Mouse (Mus musculus) NIH3T3 (cell line): ENCODE measurements around the gene Coasy.

Experiments used
- DNase-seq: peaks from one replicate; pipeline ENCODE4 v3.0.0-alpha.2; 2012; ENCODE audit warnings: low read depth

Coasy gene

DNA sequence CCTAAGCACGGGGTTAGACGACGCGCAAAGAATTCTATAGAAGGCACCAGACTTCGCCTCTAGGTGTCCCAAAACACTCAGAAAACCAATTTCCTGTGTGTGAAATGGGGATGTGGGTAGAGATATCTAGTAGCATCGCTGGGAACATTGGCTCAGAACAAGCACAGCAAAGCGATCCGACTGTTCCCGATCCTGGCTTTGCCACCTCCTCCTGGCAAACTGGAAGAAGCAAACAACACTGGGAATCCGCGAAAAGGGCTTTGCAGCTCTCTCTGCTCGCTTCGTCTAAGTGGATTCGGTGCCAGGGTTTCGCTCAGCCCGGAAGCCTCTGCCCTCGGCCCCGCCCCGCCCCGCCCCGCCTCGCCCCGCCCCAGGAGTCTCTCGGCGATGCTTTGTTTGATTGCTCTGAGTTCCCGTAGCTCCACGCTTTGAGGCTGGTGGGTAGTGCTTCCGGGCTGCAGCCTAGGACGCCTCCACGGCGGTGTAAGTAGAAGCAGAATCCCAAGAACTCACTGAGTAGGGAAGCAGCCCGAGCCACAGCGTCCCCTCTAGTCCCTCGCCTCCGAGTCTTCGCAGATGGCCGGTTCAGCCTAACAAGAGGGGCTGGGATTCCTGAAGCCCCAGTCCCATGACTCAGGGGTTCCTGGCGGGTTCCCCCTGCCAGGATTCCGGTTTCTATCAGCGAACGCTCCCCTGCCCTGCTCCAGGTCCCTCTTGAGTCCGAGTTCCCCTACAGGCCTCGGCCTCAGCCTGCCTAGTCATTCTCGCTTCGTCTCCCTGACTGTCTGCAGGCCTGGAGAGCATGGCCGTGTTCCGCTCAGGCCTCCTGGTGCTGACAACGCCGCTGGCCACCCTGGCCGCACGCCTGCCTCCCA, at the start of gene Coasy:
TSS of gene Coasy (plus strand) at position 358 of the 875 bp plus-strand sequence.
- DNase-seq: peak; percentile 93

DNA sequence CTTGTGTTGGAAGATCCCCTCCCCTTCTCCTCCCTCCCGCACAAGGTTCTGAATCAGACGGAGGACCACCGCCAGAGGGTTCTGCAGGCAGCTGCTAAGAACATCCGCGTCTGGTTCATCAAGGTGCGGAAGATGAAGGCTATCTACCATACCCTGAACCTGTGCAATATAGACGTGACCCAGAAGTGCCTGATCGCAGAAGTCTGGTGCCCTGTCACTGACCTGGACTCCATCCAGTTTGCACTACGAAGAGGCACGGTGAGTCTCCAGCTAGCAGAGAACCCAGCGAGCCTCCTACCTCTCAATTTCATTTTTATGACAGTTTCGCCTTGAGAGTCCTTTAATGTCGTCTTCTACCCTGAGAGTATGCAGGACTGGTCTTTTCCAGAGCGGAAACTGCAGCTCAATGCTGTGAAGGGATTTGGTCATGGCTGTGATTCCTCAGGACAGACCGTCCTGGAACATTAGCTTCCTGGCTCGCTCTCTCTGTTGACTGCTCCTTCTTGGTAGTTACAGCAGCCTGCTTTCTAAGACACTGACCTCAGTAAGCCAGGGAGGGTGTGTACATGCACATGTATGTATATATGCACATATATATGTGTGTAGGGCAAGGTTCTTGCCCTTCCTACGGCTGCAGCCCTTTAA, 48.4 kb upstream of the Coasy start:
- DNase-seq: no peak

DNA sequence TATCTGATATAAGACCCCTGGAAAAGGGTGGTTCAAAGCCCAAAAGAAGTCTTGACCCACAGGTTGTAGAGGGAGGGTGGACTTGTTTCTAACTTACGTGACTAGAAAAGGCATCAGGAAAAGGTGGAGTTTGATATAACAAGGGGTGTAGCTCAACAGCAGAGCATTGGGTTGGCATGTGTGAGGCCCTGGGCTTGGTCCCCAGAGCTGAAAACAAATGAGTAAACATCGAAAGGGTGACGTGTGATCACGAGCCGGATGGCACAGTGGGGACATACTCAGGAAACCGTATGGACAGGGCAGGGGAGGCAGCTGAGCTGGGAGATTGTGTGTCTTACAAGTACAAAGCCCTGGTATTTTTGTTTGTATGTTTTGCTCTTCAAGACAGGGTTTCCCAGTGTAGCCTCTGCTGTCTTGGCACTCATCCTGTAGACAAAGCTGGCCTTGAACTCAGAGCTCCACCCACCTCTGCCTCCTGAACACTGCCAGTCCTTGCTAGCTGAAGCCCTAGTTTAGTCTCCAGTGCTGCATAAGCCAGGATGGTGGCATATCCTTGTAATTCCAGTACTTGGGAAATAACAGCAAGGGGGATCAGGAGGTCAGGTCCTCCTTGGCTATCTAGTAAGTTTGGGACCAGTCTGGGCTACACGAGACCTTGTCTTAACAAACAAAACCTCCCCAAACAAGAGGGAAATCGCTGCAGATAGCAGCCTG, 47.6 kb upstream of the Coasy start:
- DNase-seq: no peak

DNA sequence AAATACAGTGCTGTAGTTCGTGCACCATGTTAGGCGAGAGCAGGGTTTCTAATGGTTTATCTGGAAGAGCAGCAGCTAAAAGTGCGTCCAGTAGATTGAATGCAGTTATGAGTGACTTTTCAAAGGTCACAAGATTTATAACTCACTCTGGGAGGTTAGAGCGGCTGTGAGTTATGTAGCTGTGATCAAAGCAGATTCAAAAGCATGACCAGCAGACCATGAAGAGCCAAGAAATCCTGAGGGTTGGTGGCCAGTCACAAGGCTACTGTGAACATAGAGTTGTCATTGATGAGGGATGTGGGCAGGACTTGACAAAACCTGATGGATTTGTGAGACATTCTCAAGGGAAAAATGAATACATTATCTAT, 47.1 kb upstream of the Coasy start:
- no peak for DNase-seq

DNA sequence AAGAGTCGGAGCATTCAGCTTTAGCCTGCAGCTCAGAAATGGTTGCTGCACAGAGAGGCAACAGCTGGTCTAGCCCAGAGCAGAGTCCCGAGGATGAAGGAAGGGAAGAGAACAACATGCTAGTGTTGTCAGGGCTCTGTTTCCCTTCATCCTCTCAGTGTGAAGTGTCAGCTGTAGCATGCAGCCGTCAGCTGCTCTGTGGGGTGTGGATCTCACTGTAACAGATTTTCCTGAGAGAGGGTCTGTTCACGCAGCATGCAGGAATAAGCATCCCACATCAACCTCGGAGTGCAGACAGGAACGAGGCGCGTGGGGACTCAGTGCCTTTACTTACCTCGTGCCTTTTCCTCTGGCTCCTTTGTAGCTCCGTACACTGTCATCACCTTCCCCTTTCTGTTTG, 44.6 kb upstream of the Coasy start:
- DNase-seq: no peak

DNA sequence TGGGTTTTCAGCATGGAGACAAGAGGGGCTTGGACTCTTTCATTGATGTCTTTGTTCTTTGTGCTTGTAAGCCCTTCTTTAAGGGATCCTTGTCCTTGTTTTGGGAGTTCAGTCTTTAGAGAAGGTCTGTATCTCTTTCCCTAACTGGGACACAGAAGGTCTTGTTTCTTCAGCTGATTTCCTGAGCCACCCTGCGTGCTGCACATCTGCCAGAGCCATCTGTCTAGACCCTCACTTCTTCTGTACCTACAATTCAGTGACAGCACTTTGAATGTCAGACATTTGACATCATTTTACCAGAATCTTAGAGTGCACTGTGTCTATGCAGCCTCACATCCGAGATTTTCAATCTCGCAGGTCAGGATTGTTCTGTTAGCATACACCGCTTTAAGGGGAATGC, 36.5 kb upstream of the Coasy start:
- DNase-seq: no peak

DNA sequence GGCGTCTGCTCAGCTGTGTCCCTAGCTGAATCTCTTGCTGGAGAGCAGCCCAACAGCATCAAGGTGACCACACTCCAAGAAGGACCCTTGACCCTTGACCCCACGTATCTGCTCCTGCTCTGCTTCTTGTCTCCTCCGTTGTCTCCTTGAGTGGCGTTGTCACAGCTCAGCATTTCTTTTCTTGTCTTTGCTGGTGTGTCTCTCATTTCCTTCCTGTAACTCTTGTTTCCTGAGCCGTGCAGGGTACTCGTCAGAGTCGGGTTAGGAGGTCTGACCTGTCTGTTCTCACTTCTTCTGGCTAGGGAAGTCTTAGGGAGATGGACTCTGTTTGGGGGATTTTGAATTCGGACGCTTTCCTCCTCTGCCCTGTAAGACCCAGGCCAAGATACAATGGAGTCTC, 35.9 kb upstream of the Coasy start:
- no peak for DNase-seq

DNA sequence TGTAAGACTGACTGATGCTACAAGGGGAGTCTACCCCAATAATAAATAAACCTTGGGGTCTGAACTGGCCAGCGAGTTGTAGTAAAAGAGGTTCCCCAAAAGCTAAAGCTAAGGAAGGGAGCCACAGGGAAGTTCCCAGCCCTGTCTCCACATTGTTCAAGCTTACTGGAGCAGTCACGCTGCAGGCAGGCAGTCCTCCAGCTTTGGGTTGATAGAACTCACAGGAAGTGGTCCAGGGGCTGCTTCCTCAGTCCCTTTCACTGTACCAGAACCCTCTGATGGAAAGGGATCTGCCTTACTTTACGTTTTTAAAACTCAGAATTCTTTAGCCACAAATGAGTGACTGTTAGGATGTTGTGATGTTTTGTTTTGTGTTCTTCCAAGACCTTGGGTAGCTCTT, 34.9 kb upstream of the Coasy start:
- DNase-seq: no peak

DNA sequence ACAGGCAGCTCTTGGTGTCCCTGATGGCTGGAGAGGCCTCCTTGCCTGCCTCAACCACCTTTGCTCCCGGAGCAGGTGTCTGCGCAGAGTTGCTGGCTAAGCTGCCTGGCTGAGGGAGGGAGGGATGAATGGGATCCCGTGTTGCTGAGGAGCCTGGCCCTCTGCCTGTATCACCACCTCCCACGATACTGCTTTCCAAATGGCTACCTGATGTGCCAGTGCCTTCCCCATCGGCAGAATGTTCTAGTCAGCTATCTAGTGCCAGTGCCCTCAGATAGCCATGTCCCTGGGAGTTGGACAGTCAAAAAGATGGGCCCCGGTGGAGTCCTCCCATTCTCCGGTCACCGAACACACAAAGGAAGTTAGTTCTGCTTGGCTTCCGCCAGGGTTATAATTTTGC, 32.0 kb upstream of the Coasy start:
- DNase-seq: no peak

DNA sequence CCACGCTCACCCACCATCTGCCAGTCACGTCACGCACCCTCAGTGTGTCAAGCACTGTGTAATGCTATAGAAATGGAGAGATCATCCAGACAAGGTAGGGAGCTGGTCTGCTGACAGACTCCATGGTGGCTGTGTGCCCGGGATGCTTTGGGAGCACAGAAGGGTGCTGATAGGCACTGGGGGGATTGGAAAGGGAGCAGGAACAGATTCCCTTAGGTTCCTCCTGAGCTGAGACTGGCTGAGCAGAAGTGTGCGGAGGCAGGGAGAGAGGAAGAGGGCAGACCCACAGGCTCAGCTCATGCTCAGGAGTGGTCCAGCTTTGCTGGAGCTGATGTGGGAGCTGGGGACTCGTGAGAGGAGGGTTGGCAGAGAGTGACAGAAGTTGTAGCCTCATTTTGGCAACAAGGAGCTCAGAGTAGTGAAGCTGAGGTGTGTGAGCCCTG, 31.3 kb upstream of the Coasy start:
- DNase-seq: no peak

DNA sequence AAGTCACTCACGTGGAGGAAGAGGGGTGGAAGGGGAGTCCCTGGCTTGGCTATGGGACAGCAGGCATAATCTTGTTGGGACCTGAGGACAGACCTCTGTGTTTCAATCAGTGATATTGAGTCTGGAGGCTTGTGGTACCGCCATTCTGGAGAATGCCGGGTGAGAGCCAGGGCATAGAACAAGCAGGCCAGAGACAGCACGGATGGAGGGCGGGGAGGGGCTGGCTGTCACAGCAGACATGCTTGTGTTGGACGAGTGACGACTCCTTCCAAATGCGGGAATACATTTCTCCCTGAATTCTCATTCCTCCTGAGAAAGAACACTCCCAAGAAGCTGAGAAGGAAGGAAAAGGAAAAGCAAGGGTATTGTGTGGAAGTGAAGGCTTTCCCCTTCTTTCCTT, 30.7 kb upstream of the Coasy start:
- no peak for DNase-seq

DNA sequence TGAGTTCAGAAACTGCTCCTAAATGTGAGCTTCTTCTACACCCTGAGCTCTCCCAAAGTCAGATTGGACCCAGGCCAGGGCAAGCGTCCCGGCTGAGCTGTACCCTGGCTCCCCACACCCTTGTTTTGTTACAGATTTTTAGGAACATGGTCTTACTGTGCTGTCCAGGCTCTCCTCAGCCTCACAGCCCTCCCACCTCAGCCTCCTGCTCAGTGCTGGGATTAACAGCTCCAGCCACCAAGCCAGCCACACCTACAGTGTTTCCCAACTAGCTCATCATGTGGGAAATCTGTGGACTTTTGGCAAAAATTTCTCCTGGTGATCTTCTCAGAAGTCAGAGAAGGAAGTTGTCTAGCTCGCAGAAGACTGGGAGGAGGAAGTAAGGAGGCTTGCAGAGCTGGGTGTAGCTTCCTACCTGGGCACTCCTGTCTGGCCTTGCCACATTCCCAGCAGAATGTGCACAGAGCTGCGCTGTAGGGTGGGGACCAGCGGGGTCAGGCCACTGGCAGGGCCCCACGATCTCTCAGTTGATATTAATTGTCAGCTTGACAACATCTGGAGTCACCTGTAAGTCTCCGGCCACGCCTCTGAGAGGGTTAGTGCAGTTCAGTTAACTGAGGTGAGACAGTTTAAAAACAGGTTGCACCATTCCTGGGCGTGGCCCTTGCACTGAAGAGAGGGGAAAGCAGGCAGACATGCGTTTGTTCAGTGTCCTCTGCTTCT, 29.5 kb upstream of the Coasy start:
- DNase-seq: no peak

DNA sequence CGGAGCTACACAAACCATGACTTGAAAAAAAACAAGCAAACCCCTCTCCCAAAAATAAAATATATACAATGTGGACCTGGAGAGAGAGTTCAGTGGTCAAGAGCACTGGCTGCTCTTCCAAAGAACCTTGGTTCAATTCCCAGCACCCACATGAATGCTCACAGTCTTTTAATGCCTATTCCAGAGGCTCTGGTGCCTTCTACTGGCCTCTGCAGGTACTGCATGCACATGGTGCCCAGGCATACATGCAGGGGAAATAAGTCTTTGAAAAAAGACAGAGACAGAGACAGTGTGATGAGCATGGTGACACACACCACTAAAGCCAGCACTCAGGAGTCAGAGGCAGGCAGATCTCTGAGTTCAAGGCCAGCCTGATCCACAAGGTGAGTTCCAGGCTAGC, 28.4 kb upstream of the Coasy start:
- DNase-seq: peak; percentile 39

DNA sequence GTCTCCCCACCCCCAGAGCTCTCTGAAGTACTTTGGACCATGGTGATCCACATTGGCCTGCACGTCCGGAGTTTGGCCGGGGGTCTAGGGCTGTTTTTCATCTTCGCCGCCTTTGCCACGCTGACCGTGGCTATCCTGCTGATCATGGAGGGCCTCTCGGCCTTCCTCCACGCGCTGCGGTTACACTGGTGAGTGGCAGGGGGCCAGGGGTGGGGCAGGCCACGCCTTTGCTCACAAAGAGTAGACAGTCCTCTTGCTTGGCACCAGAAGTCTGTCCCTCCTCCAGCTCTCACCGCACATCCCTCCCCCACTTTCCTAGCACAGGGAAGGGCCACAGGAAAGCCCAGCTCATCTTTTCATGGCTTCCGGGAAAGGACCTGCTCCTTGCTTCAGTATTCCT, 26.9 kb upstream of the Coasy start:
- DNase-seq: no peak

DNA sequence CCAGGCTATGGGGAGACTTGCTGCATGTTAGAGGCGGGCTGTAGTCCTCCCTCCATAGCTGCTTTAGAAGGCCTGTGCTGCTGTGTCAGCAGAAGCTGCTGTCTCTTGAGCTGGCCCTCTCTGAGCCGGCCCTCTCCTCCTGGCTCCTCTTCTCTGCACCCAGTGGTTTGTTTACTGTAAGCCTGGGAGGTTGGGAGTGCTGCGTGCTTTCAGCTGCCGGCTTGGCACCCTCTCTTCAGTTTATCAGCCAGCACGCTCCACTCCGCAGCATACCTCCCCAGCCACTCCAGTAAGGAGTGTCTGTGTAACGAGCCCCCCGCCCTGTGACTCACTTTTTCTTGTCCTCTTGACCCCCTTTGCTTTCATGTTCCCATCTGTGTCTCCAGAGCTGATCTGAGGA, 25.5 kb upstream of the Coasy start:
- peak; percentile 79 for DNase-seq

DNA sequence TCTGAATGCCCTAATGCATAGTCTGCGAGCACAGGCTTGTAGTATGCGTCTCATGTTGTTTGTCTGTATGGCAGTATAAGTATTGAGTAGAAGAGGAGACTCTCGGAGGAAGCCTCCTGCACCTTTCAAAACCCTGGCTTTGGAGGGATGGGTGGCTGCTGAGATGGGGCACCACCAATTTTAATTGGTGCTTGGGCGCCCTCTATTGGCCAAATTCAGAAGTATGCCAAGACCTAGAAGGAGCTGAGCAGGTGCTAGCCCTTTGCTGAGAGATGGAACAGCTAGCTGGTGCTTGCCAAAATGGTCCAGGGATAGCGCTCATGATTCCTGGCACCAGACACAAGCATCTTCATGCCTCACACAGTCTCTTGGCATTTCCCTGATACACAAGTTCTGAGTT, 24.5 kb upstream of the Coasy start:
- DNase-seq: peak; percentile 93

DNA sequence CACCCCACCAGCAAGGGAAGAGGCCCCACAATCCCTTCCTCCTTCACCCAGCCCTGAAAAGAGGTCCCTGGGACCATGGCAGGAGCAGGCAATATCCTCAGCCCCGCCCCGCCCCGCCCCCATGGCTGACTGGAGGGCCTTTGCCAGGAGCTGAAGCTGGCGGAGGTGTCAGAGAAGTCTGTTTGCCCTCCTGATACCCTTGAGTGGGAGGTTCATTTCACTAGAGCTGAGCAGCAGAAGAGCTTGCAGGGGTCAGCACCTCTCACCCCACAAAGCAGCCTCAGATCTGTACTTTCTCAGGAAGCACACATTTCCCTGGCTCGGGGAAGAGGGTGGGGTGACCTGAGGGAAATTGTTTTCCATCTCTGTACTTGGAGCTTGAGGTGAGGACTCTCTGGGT, 23.6 kb upstream of the Coasy start:
- no peak for DNase-seq

DNA sequence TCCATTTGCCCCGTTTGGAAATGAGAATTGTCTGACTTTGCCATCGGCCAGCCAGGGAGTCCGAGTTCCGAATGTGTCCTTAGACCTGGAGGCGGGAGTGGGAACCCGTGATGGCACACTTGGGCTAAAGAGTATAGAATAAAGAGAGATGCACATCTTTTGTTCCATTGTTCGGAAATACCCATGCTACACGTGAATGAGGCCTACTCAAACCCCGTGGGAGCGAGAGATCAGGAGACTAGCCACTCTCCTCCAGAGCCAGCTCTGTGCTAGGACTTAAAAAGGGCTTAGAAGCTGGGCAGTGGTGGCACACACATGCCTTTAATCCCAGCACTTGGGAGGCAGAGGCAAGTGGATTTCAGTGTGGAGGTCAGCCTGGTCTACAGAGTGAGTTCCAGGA, 22.9 kb upstream of the Coasy start:
- DNase-seq: no peak

DNA sequence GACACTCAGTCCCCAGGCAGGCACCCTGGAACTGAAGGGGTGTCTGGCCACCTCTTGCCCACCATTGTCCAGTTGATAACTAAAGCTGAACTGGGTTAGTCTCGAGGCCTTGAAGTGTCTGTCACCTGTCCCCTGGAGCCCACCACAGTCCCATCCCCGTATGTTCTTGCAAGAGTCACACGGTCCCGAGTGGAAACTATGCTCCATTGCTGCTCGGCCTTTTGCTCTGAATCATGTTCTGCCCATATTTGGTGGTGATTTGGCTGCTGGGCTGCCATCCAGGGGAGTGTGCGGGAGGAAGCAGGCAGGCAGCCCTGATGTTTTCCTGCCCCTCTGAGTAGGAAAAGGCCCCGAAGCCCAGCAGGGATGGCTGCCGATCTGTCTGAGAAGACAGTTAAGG, 22.2 kb upstream of the Coasy start:
- peak; percentile 96 for DNase-seq

DNA sequence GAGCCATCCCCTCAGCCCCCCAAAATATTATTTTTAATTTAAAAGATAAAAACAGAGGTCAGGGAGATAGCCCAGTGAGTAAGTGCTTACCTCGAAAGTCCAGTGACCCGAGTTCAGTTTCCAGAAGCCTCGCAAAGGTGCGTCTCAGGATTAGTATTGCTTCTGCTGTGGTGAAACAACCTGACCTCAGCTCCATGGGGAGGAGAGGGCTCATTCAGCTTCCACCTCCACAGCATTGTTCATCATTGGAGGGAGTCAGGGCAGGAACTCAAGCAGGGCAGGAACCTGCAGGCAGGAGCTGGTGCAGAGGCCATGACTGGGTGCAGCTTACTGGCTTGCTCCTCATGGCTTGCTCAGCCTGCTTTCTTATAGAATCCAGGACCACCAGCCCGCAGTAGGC, 21.3 kb upstream of the Coasy start:
- DNase-seq: no peak

DNA sequence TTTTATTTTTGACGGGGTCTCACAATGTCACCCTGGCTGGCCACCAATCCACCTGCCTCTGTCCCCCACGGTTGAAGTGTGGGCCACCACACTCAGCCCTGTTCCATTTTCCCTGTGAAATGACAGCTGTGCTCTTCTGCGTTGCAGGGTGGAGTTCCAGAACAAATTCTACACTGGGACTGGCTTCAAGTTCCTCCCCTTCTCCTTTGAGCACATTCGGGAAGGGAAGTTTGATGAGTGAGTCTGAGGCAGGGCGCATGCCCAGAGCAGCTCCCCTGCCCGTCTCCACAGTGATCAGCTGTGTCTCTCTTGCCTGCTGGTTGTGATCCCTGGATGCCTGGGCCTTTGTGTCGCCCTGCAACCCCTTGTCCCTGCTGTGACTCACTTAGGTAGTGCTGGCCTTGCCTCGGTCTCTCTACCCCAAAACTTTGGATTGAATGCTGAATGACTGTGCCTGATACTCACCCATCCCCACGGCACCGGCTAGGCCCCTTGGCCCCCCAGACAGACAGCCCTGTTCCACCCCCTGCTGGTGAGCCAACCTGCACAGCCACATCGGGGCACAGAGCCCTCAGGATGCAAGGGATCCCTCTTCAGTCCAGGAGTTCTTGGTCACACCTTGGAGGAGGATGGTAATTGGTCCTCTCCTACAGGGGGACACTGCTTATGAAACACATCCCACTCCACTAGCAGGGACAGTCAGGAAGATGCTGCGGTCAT, 20.0 kb upstream of the Coasy start:
- DNase-seq: peak; percentile 62
